Mouse (Mus musculus) heart, adult 2 months (tissue): ENCODE measurements around the gene Limd2.

ENCODE experiments used
- CTCF ChIP-seq: fragments of 200-600 bp; IDR thresholded peaks from 2 replicates; pipeline ENCODE4 v1.8.1; 2022; ENCODE audit warnings: antibody characterized with exemption, mild to moderate bottlenecking, moderate library complexity
- EP300 ChIP-seq: fragments of 200-500 bp; IDR thresholded peaks from 2 replicates; pipeline ENCODE4 v1.6.1; 2011; ENCODE audit warnings: low read depth, low read length, control low read depth; ENCODE audit not compliant: insufficient read depth
- POLR2A ChIP-seq: fragments of 200-500 bp; IDR thresholded peaks from 2 replicates; pipeline ENCODE4 v1.6.1; 2011; ENCODE audit warnings: mild to moderate bottlenecking, low read depth, low read length, control low read depth; ENCODE audit not compliant: insufficient read depth

GRCm38 (mm10) chr11:106179711-106180448 lies 19.2 kb upstream of the Limd2 start:
- no peak for TF ChIP-seq CTCF
- TF ChIP-seq POLR2A: no peak
- no peak for TF ChIP-seq EP300
